Mouse (Mus musculus) naive thymus-derived CD4-positive, alpha-beta T cell, adult 2 months (primary cell): Measurements from ENCODE around the gene Tmem190.
"Not testable (repeated sequence)": the region's sequence is repeated elsewhere in the genome, so short reads cannot be mapped to it uniquely, and the experiment has no call there.

Source experiments
- DNase-seq: peaks from one replicate; pipeline ENCODE4 v3.0.0-alpha.2; 2011; ENCODE audit warnings: low read depth

The Tmem190 gene

GRCm38 (mm10) chr7:4776131-4776530 is 6.6 kb upstream of the Tmem190 start:
- no peak for DNase-seq

- DNase-seq, result peak; percentile 41
Observed at GRCm38 (mm10) chr7:4776861-4777830, 5.6 kb upstream of the Tmem190 start.

GRCm38 (mm10) chr7:4777851-4778637 is 4.7 kb upstream of the Tmem190 start:
- DNase-seq, result no peak

GRCm38 (mm10) chr7:4779921-4780320 is 2.8 kb upstream of the Tmem190 start:
- no peak for DNase-seq

GRCm38 (mm10) chr7:4782130-4782529 is 607 bp upstream of the Tmem190 start:
- no peak for DNase-seq

GRCm38 (mm10) chr7:4783667-4784268 is 1.0 kb downstream of the Tmem190 start:
- DNase-seq, result no peak

- peak; percentile 64 for DNase-seq
Observed at GRCm38 (mm10) chr7:4788499-4789435, 6.0 kb downstream of the Tmem190 start.

- peak; percentile 55 for DNase-seq
Observed at GRCm38 (mm10) chr7:4789436-4789935, 6.7 kb downstream of the Tmem190 start, which contains the start of gene Tmem238. Gene Tmem238, minus strand, starts transcription at chr7:4789656.

- peak; percentile 97 for DNase-seq
Observed at GRCm38 (mm10) chr7:4792278-4793212, 9.8 kb downstream of the Tmem190 start, which contains the start of gene Rpl28. Gene Rpl28, plus strand, starts transcription at chr7:4792874.

GRCm38 (mm10) chr7:4793248-4793647 is 10.5 kb downstream of the Tmem190 start:
- DNase-seq, result not testable (repeated sequence)

- DNase-seq, result no peak
Observed at GRCm38 (mm10) chr7:4793674-4794073, 10.9 kb downstream of the Tmem190 start.

GRCm38 (mm10) chr7:4794631-4795168 is 12.0 kb downstream of the Tmem190 start:
- DNase-seq, result no peak

GRCm38 (mm10) chr7:4795767-4796433 is 13.2 kb downstream of the Tmem190 start:
- DNase-seq, result peak; percentile 70

- DNase-seq, result no peak
Observed at GRCm38 (mm10) chr7:4802247-4802646, 19.5 kb downstream of the Tmem190 start.

GRCm38 (mm10) chr7:4806716-4807115 is 24.0 kb downstream of the Tmem190 start:
- peak; percentile 80 for DNase-seq

GRCm38 (mm10) chr7:4811131-4811530 is 28.4 kb downstream of the Tmem190 start:
- DNase-seq, result not testable (repeated sequence)

- DNase-seq, result peak; percentile 68
Observed at GRCm38 (mm10) chr7:4811842-4812302, 29.1 kb downstream of the Tmem190 start.

GRCm38 (mm10) chr7:4812303-4813104 is 29.8 kb downstream of the Tmem190 start, which contains the start of gene Ube2s:
Gene Ube2s, minus strand, starts transcription at chr7:4812590.
- peak; percentile 99 for DNase-seq
